Mouse (Mus musculus) monocyte, adult 5-6 weeks (primary cell): ENCODE results near the gene Lpin3. TPM values are rescaled to one million over a fixed set of nuclear protein-coding genes. Genes with fewer than 3 reads are reported as not detected.

Experiments
- ATAC-seq: fragments of 153-309, 156-312 bp; replicated peaks from 2 replicates; pipeline ENCODE4 v1.8.0; 2017; ENCODE audit warnings: mild to moderate bottlenecking; ENCODE audit not compliant: low TSS enrichment, insufficient number of reproducible peaks, severe bottlenecking, poor library complexity, low FRiP score
- total RNA-seq: library from RNA; stranded (forward); fragments of 200-1000, 200-491, 200-594 nt; gene quantifications from 3 replicates; pipeline ENCODE4 v1.2.3, GENCODE M21; 2017

Gene Lpin3
- total RNA-seq, 1 experiment from 2014 or later = not detected

- ATAC-seq = no peak
These were observed 2.0 kb downstream of the Lpin3 start for GRCm38 (mm10) chr2:160882436-160882835.

- no peak for ATAC-seq
These were observed 3.4 kb downstream of the Lpin3 start for GRCm38 (mm10) chr2:160883912-160884311.

- ATAC-seq = no peak
These were observed 4.4 kb downstream of the Lpin3 start for GRCm38 (mm10) chr2:160884830-160885229.

GRCm38 (mm10) chr2:160886221-160886620 is 5.8 kb downstream of the Lpin3 start:
- ATAC-seq = no peak

- ATAC-seq = peak; percentile 72
These were observed 6.8 kb downstream of the Lpin3 start for GRCm38 (mm10) chr2:160887284-160887683.

GRCm38 (mm10) chr2:160887859-160888258 is 7.4 kb downstream of the Lpin3 start:
- no peak for ATAC-seq

- no peak for ATAC-seq
These were observed 10.6 kb downstream of the Lpin3 start for GRCm38 (mm10) chr2:160891045-160891444.

GRCm38 (mm10) chr2:160891697-160892096 is 11.2 kb downstream of the Lpin3 start:
- no peak for ATAC-seq

- no peak for ATAC-seq
These were observed 21.4 kb downstream of the Lpin3 start for GRCm38 (mm10) chr2:160901656-160902412.

- ATAC-seq = no peak
These were observed 24.8 kb downstream of the Lpin3 start for GRCm38 (mm10) chr2:160905301-160905700.

GRCm38 (mm10) chr2:160906101-160906500 is 25.6 kb downstream of the Lpin3 start:
- ATAC-seq = no peak

GRCm38 (mm10) chr2:160908607-160909006 is 28.1 kb downstream of the Lpin3 start:
- no peak for ATAC-seq

- ATAC-seq = no peak
These were observed 30.2 kb downstream of the Lpin3 start for GRCm38 (mm10) chr2:160910633-160911032.

- ATAC-seq = no peak
These were observed 31.2 kb downstream of the Lpin3 start for GRCm38 (mm10) chr2:160911558-160912201.

- no peak for ATAC-seq
These were observed 31.8 kb downstream of the Lpin3 start, which contains the start of gene Emilin3 for GRCm38 (mm10) chr2:160912231-160912671. TSS of gene Emilin3 (minus strand) at chr2:160912328.

GRCm38 (mm10) chr2:160914656-160915055 is 34.2 kb downstream of the Lpin3 start:
- ATAC-seq = no peak

GRCm38 (mm10) chr2:160915821-160916610 is 35.5 kb downstream of the Lpin3 start:
- ATAC-seq = no peak

GRCm38 (mm10) chr2:160916714-160917113 is 36.2 kb downstream of the Lpin3 start:
- ATAC-seq = no peak

GRCm38 (mm10) chr2:160917313-160917712 is 36.8 kb downstream of the Lpin3 start:
- no peak for ATAC-seq
